Mouse (Mus musculus) MEL (cell line): ENCODE measurements around the gene Aamp. TPM values are rescaled to one million over a fixed set of nuclear protein-coding genes. Genes with fewer than 3 reads are reported as not detected.

Experiments used
- DNase-seq: peaks from one replicate; pipeline ENCODE4 v3.0.0; 2011; ENCODE audit warnings: low read depth, low spot score
- H3K27ac ChIP-seq: 2 replicates; pipeline ENCODE4 v1.5.1; 2012; ENCODE audit warnings: low read depth, mild to moderate bottlenecking, control low read depth, low read length, moderate library complexity; ENCODE audit not compliant: control insufficient read depth
- H3K27me3 ChIP-seq, 2 experiments: fragments of 150-350 bp in 1 of 2; sonication (generic) in 1 of 2; 2 replicates each; pipeline ENCODE4 v1.6.1; 2012; ENCODE audit warnings: low read length in 2 of 2, mild to moderate bottlenecking in 2 of 2, improper control_type of control experiment in 1 of 2, moderate library complexity in 1 of 2; ENCODE audit not compliant: insufficient read depth in 2 of 2, control insufficient read depth in 1 of 2
- H3K36me3 ChIP-seq, 2 experiments: 2 replicates each; pipeline ENCODE4 v1.6.1; 2012 to 2014; ENCODE audit warnings: low read length in 2 of 2, improper control_type of control experiment in 1 of 2, inconsistent platforms in 1 of 2, mild to moderate bottlenecking in 1 of 2; ENCODE audit not compliant: insufficient read depth in 2 of 2, control insufficient read depth in 1 of 2
- H3K4me1 ChIP-seq, 2 experiments: fragments of 150-350 bp in 1 of 2; sonication (generic) in 1 of 2; 2 replicates each; pipeline ENCODE4 v1.6.1; 2012; ENCODE audit warnings: low read length in 2 of 2, improper control_type of control experiment in 1 of 2, mild to moderate bottlenecking in 1 of 2; ENCODE audit not compliant: insufficient read depth in 2 of 2, control insufficient read depth in 1 of 2
- H3K4me3 ChIP-seq, 2 experiments: fragments of 150-350 bp in 1 of 2; sonication (generic) in 1 of 2; 2 replicates each; pipeline ENCODE4 v1.5.1; 2012; ENCODE audit warnings: low read depth in 2 of 2, low read length in 2 of 2, mild to moderate bottlenecking in 2 of 2, moderate library complexity in 2 of 2, control low read depth in 1 of 2, improper control_type of control experiment in 1 of 2; ENCODE audit not compliant: control insufficient read depth in 1 of 2, insufficient read depth in 1 of 2
- H3K79me2 ChIP-seq: 2 replicates; pipeline ENCODE4 v1.6.1; 2012; ENCODE audit warnings: mild to moderate bottlenecking, low read length, moderate library complexity; ENCODE audit not compliant: control insufficient read depth, poor library complexity, insufficient read depth
- H3K9ac ChIP-seq: 2 replicates; pipeline ENCODE4 v1.6.1; 2012; ENCODE audit warnings: low read depth, mild to moderate bottlenecking, control low read depth, low read length, moderate library complexity; ENCODE audit not compliant: control insufficient read depth, poor library complexity, severe bottlenecking
- H3K9me3 ChIP-seq: fragments of 150-350 bp; sonication (generic); replicated peaks from 2 replicates; pipeline ENCODE4 v1.6.1; 2012; ENCODE audit warnings: mild to moderate bottlenecking, low read length, improper control_type of control experiment, moderate library complexity; ENCODE audit not compliant: insufficient read depth
- BHLHE40 ChIP-seq: IDR thresholded peaks from 2 replicates; pipeline ENCODE4 v1.6.1; 2012; ENCODE audit warnings: low read depth, mild to moderate bottlenecking, inconsistent platforms, low read length, improper control_type of control experiment, borderline replicate concordance
- CHD2 ChIP-seq: IDR thresholded peaks from 2 replicates; pipeline ENCODE4 v1.6.1; 2011; ENCODE audit warnings: low read length, improper control_type of control experiment
- CTCF ChIP-seq, 3 experiments: IDR thresholded peaks in 2 of 3; conservative IDR thresholded peaks in 1 of 3; 2 replicates each; pipeline ENCODE4 v1.5.1; 2011 to 2012; ENCODE audit warnings: low read length in 3 of 3, low read depth in 2 of 3, mild to moderate bottlenecking in 2 of 3, improper control_type of control experiment in 1 of 3, inconsistent platforms in 1 of 3, mixed read lengths in 1 of 3, moderate library complexity in 1 of 3; ENCODE audit not compliant: control insufficient read depth in 1 of 3, insufficient read depth in 1 of 3, poor library complexity in 1 of 3, severe bottlenecking in 1 of 3
- ELF1 ChIP-seq: IDR thresholded peaks from 2 replicates; pipeline ENCODE4 v1.6.1; 2014; ENCODE audit warnings: low read depth, mild to moderate bottlenecking, inconsistent platforms, low read length, improper control_type of control experiment, moderate library complexity
- EP300 ChIP-seq, 2 experiments: IDR thresholded peaks; 2 replicates each; pipeline ENCODE4 v1.6.1; 2011; ENCODE audit warnings: improper control_type of control experiment in 2 of 2, low read length in 2 of 2, low read depth in 1 of 2, mild to moderate bottlenecking in 1 of 2
- ETS1 ChIP-seq: IDR thresholded peaks from 2 replicates; pipeline ENCODE4 v1.6.1; 2012; ENCODE audit warnings: low read depth, mild to moderate bottlenecking, inconsistent platforms, low read length, improper control_type of control experiment, moderate library complexity
- GABPA ChIP-seq: IDR thresholded peaks from 2 replicates; pipeline ENCODE4 v1.6.1; 2012; ENCODE audit warnings: low read depth, mild to moderate bottlenecking, inconsistent platforms, low read length, improper control_type of control experiment, moderate library complexity
- HCFC1 ChIP-seq: IDR thresholded peaks from 2 replicates; pipeline ENCODE4 v1.6.1; 2012; ENCODE audit warnings: low read depth, mild to moderate bottlenecking, inconsistent platforms, low read length, improper control_type of control experiment, moderate library complexity
- JUND ChIP-seq: IDR thresholded peaks from 2 replicates; pipeline ENCODE4 v1.6.1; 2011; ENCODE audit warnings: low read depth, mild to moderate bottlenecking, improper control_type of control experiment, low read length
- MAFK ChIP-seq: IDR thresholded peaks from 2 replicates; pipeline ENCODE4 v1.6.1; 2011; ENCODE audit warnings: low read depth, mild to moderate bottlenecking, low read length, improper control_type of control experiment, borderline replicate concordance
- MAZ ChIP-seq: IDR thresholded peaks from 2 replicates; pipeline ENCODE4 v1.6.1; 2012; ENCODE audit warnings: low read depth, mild to moderate bottlenecking, inconsistent platforms, low read length, improper control_type of control experiment
- MXI1 ChIP-seq: IDR thresholded peaks from 2 replicates; pipeline ENCODE4 v1.6.1; 2011; ENCODE audit warnings: mild to moderate bottlenecking, low read depth, low read length, improper control_type of control experiment
- MYB ChIP-seq: IDR thresholded peaks from 2 replicates; pipeline ENCODE4 v1.6.1; 2011; ENCODE audit warnings: mild to moderate bottlenecking, low read depth, low read length, improper control_type of control experiment
- MYC ChIP-seq: IDR thresholded peaks from 2 replicates; pipeline ENCODE4 v1.6.1; 2011; ENCODE audit warnings: low read depth, mild to moderate bottlenecking, low read length, improper control_type of control experiment, moderate library complexity
- NELFE ChIP-seq: IDR thresholded peaks from 2 replicates; pipeline ENCODE4 v1.6.1; 2011; ENCODE audit warnings: low read depth, low read length, improper control_type of control experiment
- NRF1 ChIP-seq: IDR thresholded peaks from 2 replicates; pipeline ENCODE4 v1.6.1; 2014; ENCODE audit warnings: low read depth, mild to moderate bottlenecking, inconsistent platforms, low read length, improper control_type of control experiment, moderate library complexity; ENCODE audit not compliant: poor library complexity, insufficient read depth, severe bottlenecking
- POLR2AphosphoS2 ChIP-seq: IDR thresholded peaks from 2 replicates; pipeline ENCODE4 v1.6.1; 2011; ENCODE audit warnings: low read length, improper control_type of control experiment
- POLR2AphosphoS5 ChIP-seq: IDR thresholded peaks from 2 replicates; pipeline ENCODE4 v1.6.1; 2012; ENCODE audit warnings: low read depth, borderline replicate concordance, mild to moderate bottlenecking, inconsistent platforms, low read length, moderate library complexity, mixed read lengths
- RAD21 ChIP-seq: IDR thresholded peaks from 2 replicates; pipeline ENCODE4 v1.6.1; 2011; ENCODE audit warnings: mild to moderate bottlenecking, low read depth, low read length, improper control_type of control experiment
- SIN3A ChIP-seq: IDR thresholded peaks from 2 replicates; pipeline ENCODE4 v1.6.1; 2012; ENCODE audit warnings: low read length, improper control_type of control experiment, inconsistent platforms
- SMC3 ChIP-seq: IDR thresholded peaks from 2 replicates; pipeline ENCODE4 v1.6.1; 2011; ENCODE audit warnings: low read depth, low read length, improper control_type of control experiment
- TAL1 ChIP-seq: IDR thresholded peaks from 2 replicates; pipeline ENCODE4 v1.6.1; 2012; ENCODE audit warnings: mild to moderate bottlenecking, inconsistent platforms, low read length, moderate library complexity, mixed read lengths
- TBP ChIP-seq: IDR thresholded peaks from 2 replicates; pipeline ENCODE4 v1.8.0; 2011; ENCODE audit warnings: low read depth, low read length, improper control_type of control experiment
- TCF12 ChIP-seq: IDR thresholded peaks from 2 replicates; pipeline ENCODE4 v1.6.1; 2014; ENCODE audit warnings: low read depth, mild to moderate bottlenecking, inconsistent platforms, low read length, improper control_type of control experiment, moderate library complexity
- USF1 ChIP-seq: IDR thresholded peaks from 2 replicates; pipeline ENCODE4 v1.6.1; 2014; ENCODE audit warnings: low read depth, mild to moderate bottlenecking, inconsistent platforms, low read length, improper control_type of control experiment, moderate library complexity
- USF2 ChIP-seq, 2 experiments: IDR thresholded peaks; 2 replicates each; pipeline ENCODE4 v1.6.1; 2011 to 2012; ENCODE audit warnings: improper control_type of control experiment in 2 of 2, low read length in 2 of 2, borderline replicate concordance in 1 of 2, inconsistent platforms in 1 of 2, low read depth in 1 of 2, mild to moderate bottlenecking in 1 of 2; ENCODE audit not compliant: insufficient read depth in 1 of 2
- ZMIZ1 ChIP-seq: IDR thresholded peaks from 2 replicates; pipeline ENCODE4 v1.6.1; 2012; ENCODE audit warnings: low read depth, mild to moderate bottlenecking, inconsistent platforms, low read length, improper control_type of control experiment, moderate library complexity
- polyA plus RNA-seq, 2 experiments: library from polyadenylated mRNA; stranded (reverse) in 1 of 2; unstranded in 1 of 2; fragments of >175 nt in 1 of 2; fragments of >200 nt in 1 of 2; gene quantifications; 2 replicates each; pipeline versions ENCODE4 v1.2.1 to v1.2.4; 2012; ENCODE audit warnings: low replicate concordance in 2 of 2, low read depth in 1 of 2; ENCODE audit not compliant: insufficient read length in 2 of 2, insufficient read depth in 1 of 2, missing spikeins in 1 of 2
- total RNA-seq: library from RNA; depleted of rRNA; stranded (reverse); fragments of 300-350 nt; gene quantifications from 2 replicates; pipeline ENCODE4 v1.2.3, GENCODE M21; 2012

Gene Aamp
- total and polyA plus RNA-seq, 3 experiments, result 108 to 169 TPM; not detected in 1

GRCm38 (mm10) chr1:74290141-74290540 is 5.6 kb upstream of the Aamp start:
- no peaks in the 10 kb centered on the region for H3K9me3 ChIP-seq
- no peak overlapping the region for H3K4me3 ChIP-seq
- DNase-seq, result no peak
- no peak for TF ChIP-seq TCF12
- TF ChIP-seq CTCF (IDR thresholded peaks at IDR 0.05 in 2 of 3, conservative IDR thresholded peaks at IDR 0.05 in 1 of 3; ENCODE audit: control insufficient read depth in 1 of 3, insufficient read depth in 1 of 3, low read depth in 2 of 3, low read length in 3 of 3, poor library complexity in 1 of 3, severe bottlenecking in 1 of 3), result no peak
- TF ChIP-seq POLR2AphosphoS5, result no peak
- TF ChIP-seq CHD2, result no peak
- no peak for TF ChIP-seq SMC3
- TF ChIP-seq TBP, result no peak
- no peak for TF ChIP-seq ZMIZ1
- no peak for TF ChIP-seq BHLHE40
- no peak for TF ChIP-seq HCFC1
- no peak for TF ChIP-seq MXI1
- no peak for TF ChIP-seq JUND
- H3K27me3 ChIP-seq, result no peaks in the 10 kb centered on the region
- no peaks in the 10 kb centered on the region for H3K79me2 ChIP-seq
- peaks cover 0 to 6% of the 10 kb centered on the region in 2 experiments for H3K36me3 ChIP-seq
- no peak overlapping the region for H3K27ac ChIP-seq
- H3K4me1 ChIP-seq, result peaks cover 5% of the 10 kb centered on the region in 2 experiments; a peak in 3 of 4 replicates
- H3K9ac ChIP-seq, result no peak overlapping the region

GRCm38 (mm10) chr1:74289740-74290139 is 5.2 kb upstream of the Aamp start:
- H3K4me3 ChIP-seq, result no peak overlapping the region

GRCm38 (mm10) chr1:74289248-74289647 is 4.7 kb upstream of the Aamp start:
- Histone ChIP-seq H3K79me2 (no peaks in the 10 kb centered on the region; the same call in 1 of the 2 replicates), H3K27me3 (no peaks in the 10 kb centered on the region), H3K4me1 (no peaks in the 10 kb centered on the region; a peak in 1 of 4 replicates), H3K9ac (no peak overlapping the region), H3K9me3 (no peaks in the 10 kb centered on the region), H3K36me3 (peaks cover 0 to 2% of the 10 kb centered on the region in 2 experiments; a peak in 2 of 4 replicates), H3K27ac (no peak overlapping the region), H3K4me3 (no peak overlapping the region)
- TF ChIP-seq USF2 (IDR thresholded peaks at IDR 0.05; ENCODE audit: borderline replicate concordance in 1 of 2, insufficient read depth in 1 of 2, low read depth in 1 of 2, low read length in 2 of 2) (no peak), TCF12 (no peak), MYB (no peak), CHD2 (no peak), ZMIZ1 (no peak), GABPA (no peak), NRF1 (no peak), HCFC1 (no peak), RAD21 (no peak), POLR2AphosphoS2 (no peak), TAL1 (no peak), MYC (no peak), SIN3A (no peak)
- no peak for DNase-seq

More at GRCm38 (mm10) chr1:74289740-74290139, 5.2 kb upstream of the Aamp start:
- Histone ChIP-seq H3K27ac (no peak overlapping the region), H3K27me3 (no peaks in the 10 kb centered on the region), H3K36me3 (peaks cover 0 to 2% of the 10 kb centered on the region in 2 experiments; a peak in 3 of 4 replicates), H3K9ac (no peak overlapping the region), H3K4me1 (peaks cover under 1 to 1% of the 10 kb centered on the region in 2 experiments; a peak in 2 of 4 replicates), H3K79me2 (no peaks in the 10 kb centered on the region), H3K9me3 (no peaks in the 10 kb centered on the region)
- no peak for DNase-seq
- no peak for TF ChIP-seq ETS1
- no peak for TF ChIP-seq MYB
- TF ChIP-seq MAFK, result no peak
- TF ChIP-seq HCFC1, result no peak
- no peak for TF ChIP-seq SMC3
- TF ChIP-seq TAL1, result no peak
- no peak for TF ChIP-seq USF1
- no peak for TF ChIP-seq ELF1
- TF ChIP-seq NRF1, result no peak
- no peak for TF ChIP-seq TBP
- TF ChIP-seq EP300 (IDR thresholded peaks at IDR 0.05; ENCODE audit: low read depth in 1 of 2, low read length in 2 of 2), result no peak
- TF ChIP-seq MAZ, result no peak
- no peak for TF ChIP-seq NELFE
